Mouse (Mus musculus): ENCODE measurements around the gene Alad.

DNA sequence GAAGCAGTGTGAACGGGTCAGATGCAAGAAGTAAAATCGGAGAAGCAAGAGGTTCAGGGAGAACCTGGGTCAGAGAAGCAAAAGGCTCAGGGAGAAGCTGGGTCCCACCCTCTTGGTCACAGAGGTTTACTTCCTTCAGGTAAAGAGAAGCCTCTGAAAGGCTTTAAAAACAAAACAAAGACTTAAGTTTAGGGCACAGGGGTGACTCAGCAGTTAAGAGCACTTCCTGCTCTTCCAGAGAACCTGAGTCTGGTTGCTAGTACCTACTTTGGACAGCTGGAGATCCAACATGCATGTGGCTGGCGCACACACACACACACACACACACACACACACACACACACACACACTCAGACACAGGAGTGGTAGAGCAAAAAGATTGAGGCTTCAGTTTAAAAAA, 34.8 kb downstream of the Alad start:
- no peak for TF ChIP-seq POLR2A (IDR thresholded peaks at IDR 0.05; ENCODE audit: extremely low read depth, insufficient read depth, low read length)
- no peak for TF ChIP-seq CTCF (IDR thresholded peaks at IDR 0.05; ENCODE audit: low read depth, low read length)
